ENCODE assay signal across 20 mouse cellular contexts in the genomic region with DNA sequence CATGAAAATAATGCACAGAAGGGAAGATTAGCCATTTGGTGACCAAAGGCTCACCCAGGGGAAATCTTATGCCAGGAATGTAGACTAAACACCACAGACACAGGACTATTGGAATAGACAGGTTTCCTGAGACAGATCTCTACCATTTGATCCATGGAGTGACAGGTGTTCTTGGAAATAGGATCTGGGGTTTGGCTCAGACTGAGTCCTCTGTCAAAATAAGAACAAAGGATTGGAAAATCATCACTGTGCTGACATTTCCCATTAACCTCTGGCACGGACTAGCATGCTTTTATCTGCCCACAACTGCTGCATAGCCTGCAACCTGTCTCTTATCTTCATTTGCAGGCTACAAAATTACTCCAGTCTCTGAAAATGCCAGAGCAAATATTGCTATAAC. TPM values are rescaled to one million over a fixed set of nuclear protein-coding genes. Genes with fewer than 3 reads are reported as not detected.
"Had no signal": no experiment of that assay in that cellular context is flagged by ENCODE, and none has a peak within 500 bp of the region (broad histone marks: within the 10 kb centered on the region; RNA-seq: fewer than 3 reads in every experiment).

No protein-coding gene starts in this region.

- H3K9ac ChIP-seq: limb, embryonic 12.5 days; liver, embryonic 13.5 days; lung, embryonic 14.5 days; neural tube, embryonic 13.5 days; stomach, embryonic 15.5 days had no signal

- H3K27me3 ChIP-seq: limb, embryonic 12.5 days; liver, embryonic 13.5 days; neural tube, embryonic 13.5 days; stomach, embryonic 15.5 days had no signal

- H3K9me3 ChIP-seq: limb, embryonic 12.5 days; liver, embryonic 13.5 days; neural tube, embryonic 13.5 days; stomach, embryonic 15.5 days had no signal

- H3K4me1 ChIP-seq: limb, embryonic 12.5 days; liver, embryonic 13.5 days; neural tube, embryonic 13.5 days; stomach, embryonic 15.5 days had no signal

- H3K4me2 ChIP-seq: limb, embryonic 12.5 days; liver, embryonic 13.5 days; lung, embryonic 14.5 days; midbrain, embryonic 11.5 days; neural tube, embryonic 13.5 days; stomach, embryonic 15.5 days had no signal

- H3K27ac ChIP-seq: kidney, postnatal 0 days; layer of hippocampus, adult 2 months; limb, embryonic 12.5 days; liver, embryonic 13.5 days; macrophage; neural tube, embryonic 13.5 days; stomach, embryonic 15.5 days had no signal

- H3K36me3 ChIP-seq: limb, embryonic 12.5 days; liver, embryonic 13.5 days; neural tube, embryonic 13.5 days; stomach, embryonic 15.5 days had no signal

- H3K4me3 ChIP-seq: layer of hippocampus, adult 2 months; limb, embryonic 12.5 days; liver, embryonic 13.5 days; neural tube, embryonic 13.5 days; stomach, embryonic 15.5 days had no signal

- ATAC-seq: intestine, postnatal 0 days; lung, postnatal 0 days had no signal

- DNase-seq: kidney, adult 2 months; kidney, postnatal 25 days; layer of hippocampus, adult 9-11 months; liver, embryonic 13.5 days; lung, embryonic 14.5 days; midbrain, embryonic 14.5 days; retina, postnatal 1 day; right cerebral cortex, postnatal 25 days; spleen, adult 18-20 months; thymus, postnatal 25 days had no signal

RNA-seq across cellular contexts. Expression of a gene that starts 35.1 kb away (rescaled TPM):
- total RNA-seq: neutrophil, adult 5-6 weeks had no signal
- polyA plus RNA-seq: macrophage had no signal
